Mouse (Mus musculus) midbrain, postnatal 0 days (tissue): ENCODE results near the gene Tnfsf13. TPM values are rescaled to one million over a fixed set of nuclear protein-coding genes. Genes with fewer than 3 reads are reported as not detected.

Source experiments
- ATAC-seq: fragments of 200-750 bp; cut with Nextera tagmentation; 2 replicates; pipeline ENCODE4 v1.8.0; 2017; ENCODE audit warnings: moderate number of reproducible peaks, mild to moderate bottlenecking, moderate TSS enrichment, moderate library complexity; ENCODE audit not compliant: low FRiP score
- DNase-seq: peaks from one replicate; pipeline ENCODE4 v3.0.0-alpha.2; 2015; ENCODE audit warnings: low spot score
- H3K27ac ChIP-seq: fragments of 300-500 bp; sonication (generic); 2 replicates; pipeline ENCODE4 v1.5.1; 2014; ENCODE audit warnings: low read depth, mild to moderate bottlenecking, low read length, mixed read lengths
- H3K27me3 ChIP-seq: fragments of 300-500 bp; sonication (generic); 2 replicates; pipeline ENCODE4 v1.6.1; 2014; ENCODE audit warnings: low read length, control low read depth, mixed read lengths; ENCODE audit not compliant: insufficient read depth
- H3K36me3 ChIP-seq: fragments of 300-500 bp; sonication (generic); 2 replicates; pipeline ENCODE4 v1.6.1; 2014; ENCODE audit warnings: low read length, control low read depth, mixed read lengths; ENCODE audit not compliant: insufficient read depth
- H3K4me1 ChIP-seq: fragments of 300-500 bp; sonication (generic); 2 replicates; pipeline ENCODE4 v1.6.1; 2014; ENCODE audit warnings: mild to moderate bottlenecking, control low read depth, antibody characterized with exemption, low read length, mixed read lengths; ENCODE audit not compliant: insufficient read depth
- H3K4me2 ChIP-seq: fragments of 300-500 bp; sonication (generic); 2 replicates; pipeline ENCODE4 v1.6.1; 2014; ENCODE audit warnings: low read depth, mild to moderate bottlenecking, low read length, mixed read lengths; ENCODE audit not compliant: poor library complexity, severe bottlenecking
- H3K4me3 ChIP-seq: fragments of 300-500 bp; sonication (generic); 2 replicates; pipeline ENCODE4 v1.5.1; 2014; ENCODE audit warnings: low read depth, mild to moderate bottlenecking, low read length, moderate library complexity
- H3K9ac ChIP-seq: fragments of 300-500 bp; sonication (generic); replicated peaks from 2 replicates; pipeline ENCODE4 v1.6.1; 2014; ENCODE audit warnings: mild to moderate bottlenecking, low read length, moderate library complexity, mixed read lengths; ENCODE audit not compliant: poor library complexity, severe bottlenecking
- H3K9me3 ChIP-seq: fragments of 300-500 bp; sonication (generic); 2 replicates; pipeline ENCODE4 v1.6.1; 2016; ENCODE audit warnings: low read length, control low read depth
- CTCF ChIP-seq: IDR thresholded peaks from 2 replicates; pipeline ENCODE4 v1.5.1; 2016; ENCODE audit warnings: antibody characterized with exemption, mild to moderate bottlenecking
- whole genome bisulfite sequencing: fragments of 180-500 bp; shearing (Covaris S2); extraction: QIAGEN DNeasy Blood & Tissue Kit; methylation state at CpG from one replicate; pipeline ENCODE4 v1.1.7; 2014; 5-methylcytosine and 5-hydroxymethylcytosine counted together
- microRNA counts: library from miRNA; unstranded; fragments of <30 nt; microRNA quantifications from one replicate; lab custom pipeline; 2015
- microRNA-seq: library from miRNA; unstranded; fragments of <30 nt; microRNA quantifications from one replicate; pipeline ENCODE4, GENCODE M21; 2016; ENCODE audit warnings: borderline number of aligned reads
- polyA plus RNA-seq: library from polyadenylated mRNA; unstranded; fragments of >200 nt; fragmentation: Nextera tagmentation; extraction: Ambion mirVana; gene quantifications from 2 replicates; pipeline ENCODE4 v1.2.1, GENCODE M21; 2015
- total RNA-seq: library from RNA; depleted of rRNA; stranded (reverse); fragments of >200 nt; gene quantifications from 2 replicates; pipeline ENCODE4 v1.2.3, GENCODE M21; 2014; rRNA removed

Tnfsf13 gene
- total and polyA plus RNA-seq, 2 experiments from 2014 or later: 0.27 to 1.1 TPM

GRCm38 (mm10) chr11:69633128-69633866 is 52.3 kb downstream of the Tnfsf13 start:
- TF ChIP-seq CTCF: no peak
- Histone ChIP-seq H3K4me1 (no peaks in the 10 kb centered on the region), H3K9me3 (no peaks in the 10 kb centered on the region), H3K4me3 (peak overlapping the region; percentile 94), H3K27me3 (no peaks in the 10 kb centered on the region), H3K36me3 (no peaks in the 10 kb centered on the region), H3K27ac (peak overlapping the region; percentile 89), H3K4me2 (peak overlapping the region; percentile 55), H3K9ac (peak overlapping the region; percentile 98)
- peak; percentile 35 for ATAC-seq
- peak; percentile 28 for DNase-seq
- WGBS: under 1% methylated on average over 30 of the region's 50 CpGs

MicroRNAs within 50 kb of the gene (microRNA counts, 519-probe panel; counts per million panel counts)
- microRNA mmu-miR-1934 (lab: Ali Mortazavi, UCI) (528 counts per million, percentile 58 among the panel's probes with 10 or more counts), microRNA mmu-miR-467f (lab: Ali Mortazavi, UCI) (2,727 counts per million, percentile 68 among the panel's probes with 10 or more counts)

Small RNA genes lying within 50 kb of the gene (microRNA-seq; reads per million reads assigned to microRNA genes)
- gene Mir1934 (4.4 reads per million, percentile 7 among the genes with 10 or more reads in this experiment), gene Mir467f (not detected)

Other genes with a start within 250 kb of the Tnfsf13 start
Only the 30 nearest of the 35 such genes appear.
- gene Dnah2, start 136.7 kb downstream of the Tnfsf13 start, total RNA-seq: 9.5 and 12.5 TPM in 2 replicates
- 3.9 and 4.1 TPM in 2 replicates for gene Dnah2, start 136.7 kb downstream of the Tnfsf13 start, polyA plus RNA-seq
- 145 and 155 TPM in 2 replicates for gene Efnb3, start 125.6 kb downstream of the Tnfsf13 start, total RNA-seq
- 151 and 166 TPM in 2 replicates for gene Efnb3, start 125.6 kb downstream of the Tnfsf13 start, polyA plus RNA-seq
- 15.7 and 16.8 TPM in 2 replicates for gene Wrap53, start 105.5 kb downstream of the Tnfsf13 start, total RNA-seq
- gene Wrap53, start 105.5 kb downstream of the Tnfsf13 start, polyA plus RNA-seq: 12.6 and 14.2 TPM in 2 replicates
- 29.5 and 34.5 TPM in 2 replicates for gene Trp53, start 105.4 kb downstream of the Tnfsf13 start, total RNA-seq
- gene Trp53, start 105.4 kb downstream of the Tnfsf13 start, polyA plus RNA-seq: 30.3 and 31.9 TPM in 2 replicates
- 145 and 161 TPM in 2 replicates for gene Atp1b2, start 79.8 kb downstream of the Tnfsf13 start, total RNA-seq
- gene Atp1b2, start 79.8 kb downstream of the Tnfsf13 start, polyA plus RNA-seq: 167 and 175 TPM in 2 replicates
- gene Shbg, start 67.9 kb downstream of the Tnfsf13 start, total RNA-seq: not detected in 2 replicates
- gene Shbg, start 67.9 kb downstream of the Tnfsf13 start, polyA plus RNA-seq: not detected in 2 replicates
- gene Sat2, start 63.8 kb downstream of the Tnfsf13 start, total RNA-seq: 10.5 and 13.3 TPM in 2 replicates
- 29.6 and 29.9 TPM in 2 replicates for gene Sat2, start 63.8 kb downstream of the Tnfsf13 start, polyA plus RNA-seq
- 76.6 and 84.1 TPM in 2 replicates for gene Fxr2, start 52.8 kb downstream of the Tnfsf13 start, total RNA-seq
- 22.5 and 27.2 TPM in 2 replicates for gene Fxr2, start 52.8 kb downstream of the Tnfsf13 start, polyA plus RNA-seq
- 0.27 TPM in 1 of 2 replicates, not detected in the other for gene Sox15, start 30.5 kb downstream of the Tnfsf13 start, total RNA-seq
- 0.19 and 0.20 TPM in 2 replicates for gene Sox15, start 30.5 kb downstream of the Tnfsf13 start, polyA plus RNA-seq
- 224 and 278 TPM in 2 replicates for gene Mpdu1, start 23.1 kb downstream of the Tnfsf13 start, total RNA-seq
- 118 and 123 TPM in 2 replicates for gene Mpdu1, start 23.1 kb downstream of the Tnfsf13 start, polyA plus RNA-seq
- 7.2 and 10.3 TPM in 2 replicates for gene Cd68, start 19.6 kb downstream of the Tnfsf13 start, total RNA-seq
- gene Cd68, start 19.6 kb downstream of the Tnfsf13 start, polyA plus RNA-seq: 10.6 and 11.0 TPM in 2 replicates
- gene Eif4a1, start 13.4 kb downstream of the Tnfsf13 start, total RNA-seq: 767 and 793 TPM in 2 replicates
- 501 and 502 TPM in 2 replicates for gene Eif4a1, start 13.4 kb downstream of the Tnfsf13 start, polyA plus RNA-seq
- gene Senp3, start 3.7 kb downstream of the Tnfsf13 start, total RNA-seq: 81.7 and 89.2 TPM in 2 replicates
- gene Senp3, start 3.7 kb downstream of the Tnfsf13 start, polyA plus RNA-seq: 70.3 and 74.0 TPM in 2 replicates
- 4.7 and 6.2 TPM in 2 replicates for gene Tnfsf12, start 10.1 kb upstream of the Tnfsf13 start, total RNA-seq
- 4.3 and 4.5 TPM in 2 replicates for gene Tnfsf12, start 10.1 kb upstream of the Tnfsf13 start, polyA plus RNA-seq
- 1.3 and 1.8 TPM in 2 replicates for gene Tnfsfm13, start 10.3 kb upstream of the Tnfsf13 start, total RNA-seq
- gene Tnfsfm13, start 10.3 kb upstream of the Tnfsf13 start, polyA plus RNA-seq: 1.2 and 1.9 TPM in 2 replicates
- gene Polr2a, start 72.9 kb upstream of the Tnfsf13 start, total RNA-seq: 16.9 and 25.1 TPM in 2 replicates
- gene Polr2a, start 72.9 kb upstream of the Tnfsf13 start, polyA plus RNA-seq: 9.0 and 10.2 TPM in 2 replicates
- not detected in 2 replicates for gene Slc35g3, start 76.2 kb upstream of the Tnfsf13 start, total RNA-seq
- gene Slc35g3, start 76.2 kb upstream of the Tnfsf13 start, polyA plus RNA-seq: 0.23 and 0.26 TPM in 2 replicates
- 31.5 and 34.3 TPM in 2 replicates for gene Zbtb4, start 80.1 kb upstream of the Tnfsf13 start, total RNA-seq
- 4.4 and 5.0 TPM in 2 replicates for gene Zbtb4, start 80.1 kb upstream of the Tnfsf13 start, polyA plus RNA-seq
- 1.5 and 1.6 TPM in 2 replicates for gene Chrnb1, start 110.2 kb upstream of the Tnfsf13 start, total RNA-seq
- gene Chrnb1, start 110.2 kb upstream of the Tnfsf13 start, polyA plus RNA-seq: 1.1 TPM in 2 replicates
- 12.7 and 16.4 TPM in 2 replicates for gene Fgf11, start 116.1 kb upstream of the Tnfsf13 start, total RNA-seq
- 2.6 and 2.8 TPM in 2 replicates for gene Fgf11, start 116.1 kb upstream of the Tnfsf13 start, polyA plus RNA-seq
- gene Tmem102, start 119.8 kb upstream of the Tnfsf13 start, total RNA-seq: 0.16 TPM in 1 of 2 replicates, not detected in the other
- gene Tmem102, start 119.8 kb upstream of the Tnfsf13 start, polyA plus RNA-seq: 0.80 and 0.94 TPM in 2 replicates
- gene Gm39566, start 129.5 kb upstream of the Tnfsf13 start, total RNA-seq: not detected in 2 replicates
- not detected in 2 replicates for gene Gm39566, start 129.5 kb upstream of the Tnfsf13 start, polyA plus RNA-seq
- not detected in 2 replicates for gene Spem2, start 132.7 kb upstream of the Tnfsf13 start, total RNA-seq
- gene Spem2, start 132.7 kb upstream of the Tnfsf13 start, polyA plus RNA-seq: not detected in 2 replicates
- gene Spem1, start 136.4 kb upstream of the Tnfsf13 start, total RNA-seq: 0.93 TPM in 1 of 2 replicates, not detected in the other
- 0.20 and 0.27 TPM in 2 replicates for gene Spem1, start 136.4 kb upstream of the Tnfsf13 start, polyA plus RNA-seq
- gene Nlgn2, start 152.0 kb upstream of the Tnfsf13 start, total RNA-seq: 117 and 137 TPM in 2 replicates
- 21.0 and 23.5 TPM in 2 replicates for gene Nlgn2, start 152.0 kb upstream of the Tnfsf13 start, polyA plus RNA-seq
- 95.5 and 103 TPM in 2 replicates for gene Tmem256, start 152.7 kb upstream of the Tnfsf13 start, total RNA-seq
- 349 and 370 TPM in 2 replicates for gene Tmem256, start 152.7 kb upstream of the Tnfsf13 start, polyA plus RNA-seq
- 24.1 and 26.6 TPM in 2 replicates for gene Plscr3, start 160.6 kb upstream of the Tnfsf13 start, total RNA-seq
- gene Plscr3, start 160.6 kb upstream of the Tnfsf13 start, polyA plus RNA-seq: 33.5 and 35.0 TPM in 2 replicates
- not detected in 2 replicates for gene Tnk1, start 172.9 kb upstream of the Tnfsf13 start, total RNA-seq
- 0.16 TPM in 2 replicates for gene Tnk1, start 172.9 kb upstream of the Tnfsf13 start, polyA plus RNA-seq
- not detected in 2 replicates for gene Tmem95, start 192.2 kb upstream of the Tnfsf13 start, total RNA-seq
- gene Tmem95, start 192.2 kb upstream of the Tnfsf13 start, polyA plus RNA-seq: not detected in 2 replicates
- 0.93 and 1.6 TPM in 2 replicates for gene Kctd11, start 195.6 kb upstream of the Tnfsf13 start, total RNA-seq
- gene Kctd11, start 195.6 kb upstream of the Tnfsf13 start, polyA plus RNA-seq: 0.57 and 0.92 TPM in 2 replicates